Mouse (Mus musculus) C2C12 (cell line): ENCODE measurements around the gene Paqr6.
"Not testable (repeated sequence)": the region's sequence is repeated elsewhere in the genome, so short reads cannot be mapped to it uniquely, and the experiment has no call there.

Source experiments
- CEBPB ChIP-seq: IDR thresholded peaks from one replicate; pipeline ENCODE4 v1.6.1; 2011; ENCODE audit warnings: low read depth, mild to moderate bottlenecking, control low read depth, moderate library complexity
- CTCF ChIP-seq: IDR thresholded peaks from one replicate; pipeline ENCODE4 v1.5.1; 2011; ENCODE audit not compliant: control insufficient read depth, insufficient read depth, insufficient read length
- FOSL1 ChIP-seq: IDR thresholded peaks from one replicate; pipeline ENCODE4 v1.8.0; 2011; ENCODE audit warnings: mild to moderate bottlenecking, low read length; ENCODE audit not compliant: poor library complexity, insufficient read depth, severe bottlenecking
- MAX ChIP-seq: IDR thresholded peaks from one replicate; pipeline ENCODE4 v1.6.1; 2011; ENCODE audit warnings: mild to moderate bottlenecking, control low read depth
- MYOG ChIP-seq: IDR thresholded peaks from one replicate; pipeline ENCODE4 v1.6.1; 2011; ENCODE audit not compliant: control insufficient read depth, insufficient read length; ENCODE audit errors: extremely low read depth
- USF1 ChIP-seq: IDR thresholded peaks from one replicate; pipeline ENCODE4 v1.6.1; 2011; ENCODE audit warnings: low read depth, mild to moderate bottlenecking, control low read depth, moderate library complexity

- not testable (repeated sequence) for TF ChIP-seq CTCF, USF1, CEBPB, MYOG, MAX, FOSL1
These were observed 8.3 kb downstream of the Paqr6 start, which contains the start of gene Bglap3 for GRCm38 (mm10) chr3:88372643-88373042.
